Mouse (Mus musculus): ENCODE measurements around the gene Nadk2. TPM values are rescaled to one million over a fixed set of nuclear protein-coding genes. Genes with fewer than 3 reads are reported as not detected.

The Nadk2 gene
- polyA plus RNA-seq, 1 experiment from 2014 or later = 41.4 TPM

GRCm38 (mm10) chr15:9074671-9075070, 3.6 kb downstream of the Nadk2 start:
- Histone ChIP-seq H3K36me3 (0 out of 2 replicates have a peak, but pooled peaks cover 3% of the 10 kb centered on the region), H3K4me3 (no peak overlapping the region), H3K9ac (no peak overlapping the region), H3K9me3 (no peaks in the 10 kb centered on the region), H3K27ac (no peak overlapping the region), H3K4me2 (replicated peaks) (peak overlapping the region; percentile 22; the same call in 1 of the 2 replicates), H3K27me3 (no peaks in the 10 kb centered on the region), H3K4me1 (peaks cover 39% of the 10 kb centered on the region)
- 12% methylated on average over 4 of the region's 4 CpGs for WGBS
- no peak for ATAC-seq (ENCODE audit: insufficient number of reproducible peaks, insufficient read depth, low FRiP score, low TSS enrichment)

GRCm38 (mm10) chr15:9075608-9076200, 4.6 kb downstream of the Nadk2 start:
- 0 out of 2 replicates have a peak overlapping the region, but pooled peaks have one; percentile 17 for H3K27ac ChIP-seq
- 0 out of 2 replicates have a peak, but pooled peaks cover 3% of the 10 kb centered on the region for H3K36me3 ChIP-seq
- H3K4me2 ChIP-seq (replicated peaks) = peak overlapping the region; percentile 22
- no peak for ATAC-seq (ENCODE audit: insufficient number of reproducible peaks, insufficient read depth, low FRiP score, low TSS enrichment)
- WGBS = 56% methylated on average over 14 of the region's 14 CpGs
- H3K4me3 ChIP-seq = no peak overlapping the region
- H3K9me3 ChIP-seq = no peaks in the 10 kb centered on the region
- peaks cover 37% of the 10 kb centered on the region for H3K4me1 ChIP-seq
- H3K9ac ChIP-seq = no peak overlapping the region
- H3K27me3 ChIP-seq = no peaks in the 10 kb centered on the region

DNA sequence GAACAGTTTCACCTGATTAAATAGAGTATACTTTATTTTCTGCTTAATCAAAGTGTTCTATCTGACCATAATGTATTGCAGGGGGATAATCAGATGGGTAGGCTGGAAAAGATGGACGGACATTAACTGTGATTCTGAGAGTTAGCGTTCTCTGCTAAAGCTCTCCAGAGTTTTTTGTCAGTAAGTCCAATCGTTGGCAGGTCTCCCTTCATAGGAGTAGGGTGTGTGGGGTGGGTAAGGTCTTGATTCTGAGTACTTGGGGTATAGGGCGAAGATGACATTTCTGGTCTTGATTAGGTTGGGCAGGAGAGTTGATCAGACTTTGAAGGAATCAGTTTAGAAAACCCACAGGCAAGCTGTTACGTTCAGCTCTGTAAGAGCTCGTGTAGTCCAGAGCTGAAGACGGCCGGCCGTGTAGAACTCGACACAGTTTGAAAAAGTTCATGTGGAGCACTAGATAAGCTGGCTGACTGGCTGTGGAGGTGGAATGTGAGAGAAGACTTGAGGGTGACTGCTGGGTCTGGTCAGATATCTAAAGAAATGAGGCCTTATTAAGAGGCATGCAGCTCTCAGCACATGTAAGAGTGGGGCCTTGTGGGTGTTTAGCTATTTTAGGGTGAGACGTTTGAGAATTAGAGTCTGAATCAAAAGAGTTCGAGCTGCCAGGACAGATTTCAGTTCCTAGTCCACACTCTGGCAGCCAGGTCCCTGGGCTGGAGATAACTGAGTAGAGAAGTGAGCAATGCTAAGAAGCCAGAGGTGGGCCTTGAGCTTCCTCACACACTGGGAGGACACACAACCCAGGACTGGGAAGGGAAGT, 7.6 kb downstream of the Nadk2 start:
- no peak for ATAC-seq (ENCODE audit: insufficient number of reproducible peaks, insufficient read depth, low FRiP score, low TSS enrichment)
- Histone ChIP-seq H3K27me3 (no peaks in the 10 kb centered on the region), H3K9me3 (no peaks in the 10 kb centered on the region), H3K4me3 (no peak overlapping the region), H3K4me1 (peaks cover 28% of the 10 kb centered on the region), H3K36me3 (0 out of 2 replicates have a peak, but pooled peaks cover 3% of the 10 kb centered on the region), H3K4me2 (replicated peaks) (no peak overlapping the region; the same call in 1 of the 2 replicates), H3K27ac (peak overlapping the region; percentile 67; the same call in 1 of the 2 replicates), H3K9ac (no peak overlapping the region)
- 71% methylated on average over 12 of the region's 12 CpGs for WGBS

DNA sequence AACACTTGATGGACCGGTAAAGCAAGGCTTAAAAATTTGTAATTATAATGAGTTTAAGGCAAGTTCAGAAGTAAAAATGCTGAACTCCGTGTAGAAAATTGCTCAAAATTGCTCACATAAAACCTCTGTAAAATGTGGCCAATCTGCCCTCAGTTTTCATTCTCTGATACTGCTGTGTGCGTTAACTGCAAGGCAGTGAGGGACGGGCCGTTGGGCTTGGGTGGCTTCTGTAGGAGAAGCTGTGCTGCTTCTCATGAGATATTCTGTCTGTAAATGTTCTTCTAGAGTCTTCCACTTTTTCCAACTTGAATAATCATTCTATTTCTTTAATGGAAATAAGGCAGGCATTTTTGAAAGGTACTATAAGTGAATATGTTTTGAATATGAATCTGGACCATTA, 8.6 kb downstream of the Nadk2 start:
- H3K27ac ChIP-seq = no peak overlapping the region
- 46% methylated on average over 5 of the region's 5 CpGs for WGBS
- H3K4me2 ChIP-seq (replicated peaks) = no peak overlapping the region
- no peak overlapping the region for H3K9ac ChIP-seq
- no peaks in the 10 kb centered on the region for H3K27me3 ChIP-seq
- ATAC-seq (ENCODE audit: insufficient number of reproducible peaks, insufficient read depth, low FRiP score, low TSS enrichment) = no peak
- H3K9me3 ChIP-seq = no peaks in the 10 kb centered on the region
- 0 out of 2 replicates have a peak, but pooled peaks cover 6% of the 10 kb centered on the region for H3K36me3 ChIP-seq
- H3K4me1 ChIP-seq = peaks cover 24% of the 10 kb centered on the region
- no peak overlapping the region for H3K4me3 ChIP-seq

DNA sequence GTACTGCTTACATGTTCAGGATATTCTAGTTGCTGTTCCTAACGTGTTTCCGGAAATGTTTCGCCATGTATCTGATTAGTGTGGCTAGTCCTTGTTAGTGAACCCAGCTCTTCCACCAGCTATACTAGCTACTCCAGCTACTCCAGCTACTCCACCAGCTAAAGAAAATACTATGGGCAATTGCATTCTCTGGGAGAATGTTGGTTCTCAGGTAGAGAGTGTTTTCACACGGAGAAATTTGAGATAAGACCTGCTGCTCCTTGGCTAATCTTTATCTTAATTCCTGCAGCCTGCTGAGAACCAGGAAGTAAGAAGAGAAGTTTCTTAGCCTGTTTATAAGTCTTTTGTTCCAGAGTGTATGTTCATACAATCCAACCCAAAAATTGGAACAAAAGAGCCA, 9.1 kb downstream of the Nadk2 start:
- Histone ChIP-seq H3K9ac (no peak overlapping the region), H3K9me3 (no peaks in the 10 kb centered on the region), H3K4me3 (no peak overlapping the region), H3K36me3 (0 out of 2 replicates have a peak, but pooled peaks cover 9% of the 10 kb centered on the region), H3K27me3 (no peaks in the 10 kb centered on the region), H3K27ac (no peak overlapping the region), H3K4me1 (peaks cover 18% of the 10 kb centered on the region), H3K4me2 (replicated peaks) (no peak overlapping the region)
- no peak for ATAC-seq (ENCODE audit: insufficient number of reproducible peaks, insufficient read depth, low FRiP score, low TSS enrichment)
- WGBS = 61% methylated on average over 4 of the region's 4 CpGs

- WGBS = 83% methylated on average over 3 of the region's 3 CpGs
- ATAC-seq (ENCODE audit: insufficient number of reproducible peaks, insufficient read depth, low FRiP score, low TSS enrichment) = no peak
Observed at GRCm38 (mm10) chr15:9081294-9081693, 10.2 kb downstream of the Nadk2 start.

DNA sequence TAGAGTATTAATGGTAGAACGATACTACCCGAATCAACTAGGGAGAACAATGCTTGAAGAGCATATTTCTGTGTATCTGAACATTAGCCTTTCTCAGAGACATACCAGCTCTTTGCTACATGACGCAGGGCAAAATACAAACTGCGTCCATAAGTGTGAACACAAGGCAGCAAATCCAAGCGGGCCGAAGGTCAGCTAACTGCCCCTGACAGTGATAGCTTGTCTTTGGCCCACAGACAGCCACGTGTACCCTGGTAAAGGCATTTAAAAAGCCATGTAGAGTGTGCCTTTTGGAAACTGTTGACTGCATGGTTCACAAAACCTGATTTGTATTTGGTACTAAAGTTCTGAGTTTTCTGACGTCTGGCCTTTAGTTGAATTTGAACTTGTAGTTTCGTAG, 11.7 kb downstream of the Nadk2 start:
- Histone ChIP-seq H3K27me3 (no peaks in the 10 kb centered on the region), H3K36me3 (0 out of 2 replicates have a peak, but pooled peaks cover 5% of the 10 kb centered on the region), H3K9ac (no peak overlapping the region), H3K4me3 (no peak overlapping the region), H3K9me3 (no peaks in the 10 kb centered on the region), H3K27ac (no peak overlapping the region), H3K4me1 (peaks cover 12% of the 10 kb centered on the region), H3K4me2 (replicated peaks) (no peak overlapping the region)
- no peak for ATAC-seq (ENCODE audit: insufficient number of reproducible peaks, insufficient read depth, low FRiP score, low TSS enrichment)
- 81% methylated on average over 9 of the region's 9 CpGs for WGBS

More at GRCm38 (mm10) chr15:9081294-9081693, 10.2 kb downstream of the Nadk2 start:
- no peak overlapping the region for H3K9ac ChIP-seq
- no peaks in the 10 kb centered on the region for H3K9me3 ChIP-seq
- H3K4me1 ChIP-seq = peaks cover 12% of the 10 kb centered on the region
- H3K4me3 ChIP-seq = no peak overlapping the region
- no peak overlapping the region for H3K4me2 ChIP-seq (replicated peaks)
- 0 out of 2 replicates have a peak, but pooled peaks cover 9% of the 10 kb centered on the region for H3K36me3 ChIP-seq
- no peaks in the 10 kb centered on the region for H3K27me3 ChIP-seq
- no peak overlapping the region for H3K27ac ChIP-seq

DNA sequence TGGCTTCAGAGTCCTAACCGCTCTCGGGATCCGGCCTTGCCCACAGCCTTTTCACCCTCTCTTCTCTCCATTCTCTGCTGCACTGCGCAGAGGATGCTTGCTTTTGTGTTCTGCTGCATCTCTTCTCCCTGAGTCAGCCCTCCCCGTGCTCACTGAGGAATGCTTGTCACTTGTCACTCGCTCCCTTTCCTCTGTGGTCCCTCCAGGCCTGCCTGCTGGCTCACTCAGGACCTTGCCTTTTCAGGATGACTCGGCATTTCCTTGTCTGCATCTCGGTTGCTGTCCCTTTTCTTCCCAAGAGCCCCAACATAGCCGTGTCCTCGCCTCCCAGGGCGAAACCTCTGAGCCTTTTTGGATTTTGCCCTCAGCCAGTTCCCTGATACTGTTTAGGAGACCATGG, 15.8 kb downstream of the Nadk2 start:
- H3K36me3 ChIP-seq = 0 out of 2 replicates have a peak, but pooled peaks cover 5% of the 10 kb centered on the region

DNA sequence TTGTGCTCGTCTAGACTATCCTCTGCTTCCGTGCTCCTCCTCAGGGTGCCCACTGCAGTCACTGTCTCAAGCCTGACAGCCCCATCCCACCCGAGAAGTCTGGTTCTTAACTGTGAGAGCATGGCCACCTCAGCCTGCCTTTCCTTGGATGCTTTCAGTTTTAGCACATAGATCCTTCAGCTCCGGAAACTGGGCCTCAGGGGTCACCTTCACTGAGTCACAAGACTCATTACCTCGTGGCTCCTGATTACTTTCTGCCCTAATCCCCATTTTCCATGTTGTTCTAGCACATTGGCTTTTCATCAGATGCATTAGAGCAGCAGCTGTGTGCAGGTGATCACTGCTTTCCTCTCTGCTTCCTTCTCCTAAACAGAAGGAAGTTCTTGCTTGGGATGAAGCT, 16.4 kb downstream of the Nadk2 start:
- Histone ChIP-seq H3K36me3 (0 out of 2 replicates have a peak, but pooled peaks cover 7% of the 10 kb centered on the region), H3K4me1 (no peaks in the 10 kb centered on the region; the same call in 1 of the 2 replicates), H3K9me3 (no peaks in the 10 kb centered on the region), H3K27ac (no peak overlapping the region), H3K4me3 (no peak overlapping the region), H3K9ac (no peak overlapping the region), H3K4me2 (replicated peaks) (no peak overlapping the region), H3K27me3 (no peaks in the 10 kb centered on the region)
- 74% methylated on average over 5 of the region's 5 CpGs for WGBS
- ATAC-seq (ENCODE audit: insufficient number of reproducible peaks, insufficient read depth, low FRiP score, low TSS enrichment) = no peak

More for the DNA sequence above, 15.8 kb downstream of the Nadk2 start:
- Histone ChIP-seq H3K4me1 (no peaks in the 10 kb centered on the region; the same call in 1 of the 2 replicates), H3K4me2 (replicated peaks) (no peak overlapping the region), H3K27me3 (no peaks in the 10 kb centered on the region), H3K27ac (no peak overlapping the region), H3K9me3 (no peaks in the 10 kb centered on the region), H3K4me3 (no peak overlapping the region), H3K9ac (no peak overlapping the region)
- no peak for ATAC-seq (ENCODE audit: insufficient number of reproducible peaks, insufficient read depth, low FRiP score, low TSS enrichment)
- 69% methylated on average over 11 of the region's 11 CpGs for WGBS

GRCm38 (mm10) chr15:9087895-9088682, 17.0 kb downstream of the Nadk2 start:
- H3K4me3 ChIP-seq = no peak overlapping the region
- H3K4me2 ChIP-seq (replicated peaks) = no peak overlapping the region
- H3K9ac ChIP-seq = no peak overlapping the region
- H3K4me1 ChIP-seq = no peaks in the 10 kb centered on the region; the same call in 1 of the 2 replicates
- ATAC-seq (ENCODE audit: insufficient number of reproducible peaks, insufficient read depth, low FRiP score, low TSS enrichment) = no peak
- no peaks in the 10 kb centered on the region for H3K27me3 ChIP-seq
- peaks cover 12% of the 10 kb centered on the region; the same call in 1 of the 2 replicates for H3K36me3 ChIP-seq
- H3K9me3 ChIP-seq = no peaks in the 10 kb centered on the region
- H3K27ac ChIP-seq = no peak overlapping the region
- 84% methylated on average over 17 of the region's 17 CpGs for WGBS

GRCm38 (mm10) chr15:9088683-9089072, 17.6 kb downstream of the Nadk2 start:
- Histone ChIP-seq H3K4me3 (no peak overlapping the region), H3K36me3 (peaks cover 18% of the 10 kb centered on the region)
- ATAC-seq (ENCODE audit: insufficient number of reproducible peaks, insufficient read depth, low FRiP score, low TSS enrichment) = no peak

More at GRCm38 (mm10) chr15:9088683-9089072, 17.6 kb downstream of the Nadk2 start:
- Histone ChIP-seq H3K27ac (no peak overlapping the region), H3K4me1 (no peaks in the 10 kb centered on the region; the same call in 1 of the 2 replicates), H3K27me3 (no peaks in the 10 kb centered on the region), H3K4me2 (replicated peaks) (no peak overlapping the region), H3K9ac (no peak overlapping the region), H3K9me3 (no peaks in the 10 kb centered on the region)
- WGBS = 51% methylated on average over 8 of the region's 8 CpGs
